Mouse (Mus musculus): ENCODE measurements around the gene Hsf5. TPM values are rescaled to one million over a fixed set of nuclear protein-coding genes. Genes with fewer than 3 reads are reported as not detected.

Hsf5 gene
- 0.10 and 0.14 TPM in 2 replicates for polyA plus RNA-seq (2015; fragmentation: Nextera tagmentation; extraction: Ambion mirVana)

- no peak for ATAC-seq (replicated peaks; ENCODE audit: extremely low read depth, insufficient read depth, low FRiP score)
- Histone ChIP-seq H3K9me3 (replicated peaks; ENCODE audit: control insufficient read depth, low read length) (peaks cover 3% of the 10 kb centered on the region; the same call in 1 of the 2 replicates), H3K9ac (ENCODE audit: low read length) (no peak within 1 kb of the TSS), H3K4me1 (ENCODE audit: control insufficient read depth, insufficient read depth, low read length) (no peaks in the 10 kb centered on the region), H3K27me3 (ENCODE audit: control insufficient read depth, insufficient read depth, low read length) (no peaks in the 10 kb centered on the region), H3K4me3 (ENCODE audit: low read length) (no peak within 1 kb of the TSS), H3K36me3 (ENCODE audit: control insufficient read depth, insufficient read depth) (peaks cover 55% of the 10 kb centered on the region), H3K27ac (ENCODE audit: low read length) (no peak within 1 kb of the TSS), H3K4me2 (ENCODE audit: low read depth, low read length) (no peak within 1 kb of the TSS)
- WGBS = 83% methylated on average over 65 of the region's 69 CpGs
These were observed at the start of gene Hsf5 for GRCm38 (mm10) chr11:87616790-87617474. Gene Hsf5, plus strand, starts transcription at chr11:87617164.

GRCm38 (mm10) chr11:87568255-87568953 lies 48.6 kb upstream of the Hsf5 start, which contains the start of gene Sept4:
Gene Sept4, plus strand, starts transcription at chr11:87568903.
- H3K4me3 ChIP-seq (ENCODE audit: low read length) = no peak within 1 kb of the TSS
- no peak within 1 kb of the TSS for H3K4me2 ChIP-seq (ENCODE audit: low read depth, low read length)
- ATAC-seq (replicated peaks; ENCODE audit: extremely low read depth, insufficient read depth, low FRiP score) = no peak
- H3K27ac ChIP-seq (ENCODE audit: low read length) = no peak within 1 kb of the TSS
- H3K9me3 ChIP-seq (replicated peaks; ENCODE audit: control insufficient read depth, low read length) = no peaks in the 10 kb centered on the region
- H3K4me1 ChIP-seq (ENCODE audit: control insufficient read depth, insufficient read depth, low read length) = peaks cover 20% of the 10 kb centered on the region
- no peak within 1 kb of the TSS for H3K9ac ChIP-seq (ENCODE audit: low read length)
- H3K36me3 ChIP-seq (ENCODE audit: control insufficient read depth, insufficient read depth) = no peaks in the 10 kb centered on the region
- WGBS = 73% methylated on average over 7 of the region's 7 CpGs
- no peaks in the 10 kb centered on the region for H3K27me3 ChIP-seq (ENCODE audit: control insufficient read depth, insufficient read depth, low read length)

DNA sequence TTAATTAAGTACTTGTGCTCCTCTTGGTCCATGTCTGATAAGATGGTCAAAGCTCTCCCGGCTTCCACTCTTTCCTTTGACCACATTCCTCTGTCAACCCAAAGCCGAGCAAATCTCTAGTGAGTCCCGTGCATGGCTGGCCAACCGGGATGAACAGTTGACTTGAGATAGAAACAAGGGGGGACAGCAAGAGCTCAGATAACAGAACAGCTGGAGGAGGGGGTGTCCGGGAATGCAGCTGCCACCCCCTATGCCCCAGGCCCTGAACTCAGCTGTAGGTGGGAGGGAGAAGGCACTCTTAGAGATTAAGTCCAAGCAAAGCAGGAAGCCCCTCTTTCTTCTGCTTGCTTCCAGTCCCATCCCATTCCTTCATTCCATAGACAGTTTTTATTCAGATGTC lies 46.2 kb upstream of the Hsf5 start:
- H3K4me2 ChIP-seq (ENCODE audit: low read depth, low read length) = no peak overlapping the region
- no peaks in the 10 kb centered on the region for H3K27me3 ChIP-seq (ENCODE audit: control insufficient read depth, insufficient read depth, low read length)
- ATAC-seq (replicated peaks; ENCODE audit: extremely low read depth, insufficient read depth, low FRiP score) = 0 out of 2 replicates have a peak, but pooled peaks have one; percentile 20
- peak overlapping the region; percentile 44 for H3K27ac ChIP-seq (ENCODE audit: low read length)
- H3K9ac ChIP-seq (ENCODE audit: low read length) = no peak overlapping the region
- no peaks in the 10 kb centered on the region for H3K36me3 ChIP-seq (ENCODE audit: control insufficient read depth, insufficient read depth)
- WGBS = 15% methylated on average over 5 of the region's 5 CpGs
- peaks cover 20% of the 10 kb centered on the region for H3K4me1 ChIP-seq (ENCODE audit: control insufficient read depth, insufficient read depth, low read length)
- no peak overlapping the region for H3K4me3 ChIP-seq (ENCODE audit: low read length)
- H3K9me3 ChIP-seq (replicated peaks; ENCODE audit: control insufficient read depth, low read length) = no peaks in the 10 kb centered on the region

DNA sequence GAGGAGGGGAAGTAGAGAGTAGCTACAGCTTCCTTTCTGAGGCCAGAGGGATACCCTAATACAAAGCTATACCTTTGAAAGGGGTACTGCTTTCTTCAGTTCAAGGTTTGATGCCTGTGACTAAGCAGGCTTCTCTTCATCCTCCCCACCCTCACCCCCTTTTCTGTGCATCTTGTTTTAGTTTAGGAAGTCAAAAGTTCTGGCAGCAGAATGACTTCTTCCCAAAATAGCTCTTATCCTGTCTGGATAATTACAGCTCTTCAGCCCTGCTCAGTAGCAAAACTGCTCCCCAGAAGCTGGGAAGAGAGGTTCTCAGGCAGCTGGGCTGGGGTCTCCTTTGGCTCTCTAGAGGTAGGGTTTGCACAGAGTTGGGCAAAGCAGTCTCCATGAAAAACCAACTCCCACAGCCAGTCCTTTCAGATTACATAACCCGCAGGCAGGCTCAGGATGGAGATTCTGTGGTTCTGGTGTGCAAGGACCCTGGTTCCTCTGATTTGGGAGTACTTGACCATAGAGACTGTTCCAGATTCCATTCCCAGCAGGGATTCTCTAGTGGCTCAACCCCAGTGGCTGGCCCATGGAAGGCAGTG lies 45.5 kb upstream of the Hsf5 start:
- WGBS = 56% methylated on average over 1 of the region's 1 CpGs

DNA sequence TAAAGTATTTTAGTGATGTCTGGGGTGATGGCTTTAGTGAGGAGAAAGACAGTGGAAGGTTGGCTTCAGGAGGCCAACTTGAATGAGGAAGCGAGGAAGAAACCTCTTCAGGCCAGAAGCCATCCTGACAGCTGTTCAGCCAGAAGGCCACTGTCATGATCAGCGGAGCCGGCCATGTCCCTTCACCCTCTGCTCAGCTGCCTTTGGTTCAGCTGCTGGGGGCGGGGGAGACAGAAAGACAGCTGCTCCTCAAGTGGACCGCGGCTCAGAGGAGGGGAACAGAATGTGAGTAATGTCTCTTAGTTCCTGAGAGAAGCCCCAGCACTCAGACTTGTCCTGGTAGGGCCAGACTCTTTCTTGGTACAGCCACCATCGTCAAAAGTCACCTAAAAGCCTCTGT lies 43.2 kb upstream of the Hsf5 start:
- H3K4me2 ChIP-seq (ENCODE audit: low read depth, low read length) = no peak overlapping the region
- H3K9me3 ChIP-seq (replicated peaks; ENCODE audit: control insufficient read depth, low read length) = no peaks in the 10 kb centered on the region
- ATAC-seq (replicated peaks; ENCODE audit: extremely low read depth, insufficient read depth, low FRiP score) = no peak
- H3K9ac ChIP-seq (ENCODE audit: low read length) = no peak overlapping the region
- 50% methylated on average over 7 of the region's 7 CpGs for WGBS
- no peak overlapping the region for H3K27ac ChIP-seq (ENCODE audit: low read length)
- H3K36me3 ChIP-seq (ENCODE audit: control insufficient read depth, insufficient read depth) = no peaks in the 10 kb centered on the region
- H3K4me3 ChIP-seq (ENCODE audit: low read length) = no peak overlapping the region
- H3K4me1 ChIP-seq (ENCODE audit: control insufficient read depth, insufficient read depth, low read length) = peaks cover 32% of the 10 kb centered on the region
- no peaks in the 10 kb centered on the region for H3K27me3 ChIP-seq (ENCODE audit: control insufficient read depth, insufficient read depth, low read length)

More for the DNA sequence above, 45.5 kb upstream of the Hsf5 start:
- Histone ChIP-seq H3K27me3 (ENCODE audit: control insufficient read depth, insufficient read depth, low read length) (no peaks in the 10 kb centered on the region), H3K9ac (ENCODE audit: low read length) (0 out of 2 replicates have a peak overlapping the region, but pooled peaks have one; percentile 1), H3K27ac (ENCODE audit: low read length) (peak overlapping the region; percentile 44), H3K4me3 (ENCODE audit: low read length) (no peak overlapping the region), H3K9me3 (replicated peaks; ENCODE audit: control insufficient read depth, low read length) (no peaks in the 10 kb centered on the region), H3K4me1 (ENCODE audit: control insufficient read depth, insufficient read depth, low read length) (peaks cover 20% of the 10 kb centered on the region), H3K36me3 (ENCODE audit: control insufficient read depth, insufficient read depth) (no peaks in the 10 kb centered on the region), H3K4me2 (ENCODE audit: low read depth, low read length) (peak overlapping the region; percentile 13)
- ATAC-seq (replicated peaks; ENCODE audit: extremely low read depth, insufficient read depth, low FRiP score) = no peak

- no peaks in the 10 kb centered on the region for H3K27me3 ChIP-seq (ENCODE audit: control insufficient read depth, insufficient read depth, low read length)
- peaks cover 34% of the 10 kb centered on the region for H3K4me1 ChIP-seq (ENCODE audit: control insufficient read depth, insufficient read depth, low read length)
- H3K27ac ChIP-seq (ENCODE audit: low read length) = no peak overlapping the region
- no peak for ATAC-seq (replicated peaks; ENCODE audit: extremely low read depth, insufficient read depth, low FRiP score)
- H3K36me3 ChIP-seq (ENCODE audit: control insufficient read depth, insufficient read depth) = no peaks in the 10 kb centered on the region
- no peaks in the 10 kb centered on the region for H3K9me3 ChIP-seq (replicated peaks; ENCODE audit: control insufficient read depth, low read length)
- H3K9ac ChIP-seq (ENCODE audit: low read length) = no peak overlapping the region
- H3K4me3 ChIP-seq (ENCODE audit: low read length) = no peak overlapping the region
- H3K4me2 ChIP-seq (ENCODE audit: low read depth, low read length) = no peak overlapping the region
- 54% methylated on average over 21 of the region's 21 CpGs for WGBS
These were observed 42.3 kb upstream of the Hsf5 start for GRCm38 (mm10) chr11:87574520-87575180.

GRCm38 (mm10) chr11:87577601-87578248 lies 39.2 kb upstream of the Hsf5 start:
- ATAC-seq (replicated peaks; ENCODE audit: extremely low read depth, insufficient read depth, low FRiP score) = no peak
- Histone ChIP-seq H3K4me1 (ENCODE audit: control insufficient read depth, insufficient read depth, low read length) (peaks cover 14% of the 10 kb centered on the region), H3K9ac (ENCODE audit: low read length) (peak overlapping the region; percentile 73), H3K36me3 (ENCODE audit: control insufficient read depth, insufficient read depth) (no peaks in the 10 kb centered on the region), H3K9me3 (replicated peaks; ENCODE audit: control insufficient read depth, low read length) (no peaks in the 10 kb centered on the region), H3K27ac (ENCODE audit: low read length) (no peak overlapping the region), H3K4me3 (ENCODE audit: low read length) (peak overlapping the region; percentile 63), H3K27me3 (ENCODE audit: control insufficient read depth, insufficient read depth, low read length) (no peaks in the 10 kb centered on the region), H3K4me2 (ENCODE audit: low read depth, low read length) (peak overlapping the region; percentile 88)
- WGBS = 28% methylated on average over 6 of the region's 6 CpGs

- H3K36me3 ChIP-seq (ENCODE audit: control insufficient read depth, insufficient read depth) = no peaks in the 10 kb centered on the region
- H3K9ac ChIP-seq (ENCODE audit: low read length) = peak overlapping the region; percentile 73
- H3K27me3 ChIP-seq (ENCODE audit: control insufficient read depth, insufficient read depth, low read length) = no peaks in the 10 kb centered on the region
- ATAC-seq (replicated peaks; ENCODE audit: extremely low read depth, insufficient read depth, low FRiP score) = peak; percentile 81
- H3K4me1 ChIP-seq (ENCODE audit: control insufficient read depth, insufficient read depth, low read length) = peaks cover 14% of the 10 kb centered on the region
- peak overlapping the region; percentile 88 for H3K4me2 ChIP-seq (ENCODE audit: low read depth, low read length)
- under 1% methylated on average over 40 of the region's 40 CpGs for WGBS
- H3K27ac ChIP-seq (ENCODE audit: low read length) = peak overlapping the region; percentile 76
- no peaks in the 10 kb centered on the region for H3K9me3 ChIP-seq (replicated peaks; ENCODE audit: control insufficient read depth, low read length)
- H3K4me3 ChIP-seq (ENCODE audit: low read length) = peak overlapping the region; percentile 63
These were observed 38.6 kb upstream of the Hsf5 start for GRCm38 (mm10) chr11:87578249-87578962.

Data from heart, embryonic 16.5 days (tissue).